Mouse (Mus musculus): ENCODE measurements at regions not wholly inside any gene's neighbourhood (a gene's known extent, or its start where the extent isn't known, plus 50 kb on each side); places are given as distances from the start of the nearest gene placed in this dataset.
A peak's percentile ranks its signal among the peaks of the same experiment; 100 is the strongest.

- no peak for DNase-seq (ENCODE audit: low spot score in 2 of 2)
Observed at GRCm38 (mm10) chr5:41476001-41476400, 232.0 kb downstream of the Rab28 start.

GRCm38 (mm10) chr5:41445512-41446005 is 262.4 kb downstream of the Rab28 start:
- DNase-seq (ENCODE audit: low spot score in 2 of 2), result no peak

- no peak for DNase-seq (ENCODE audit: low spot score in 2 of 2)
Observed at GRCm38 (mm10) chr5:41441081-41441480, 266.9 kb downstream of the Rab28 start.

GRCm38 (mm10) chr5:41419121-41419874 is 288.7 kb downstream of the Rab28 start:
- peak; percentile 8 to 14 for DNase-seq (ENCODE audit: low spot score in 2 of 2)

- no peak for DNase-seq (ENCODE audit: low spot score in 2 of 2)
Observed at GRCm38 (mm10) chr5:41409070-41409668, 298.8 kb downstream of the Rab28 start.

- DNase-seq (ENCODE audit: low spot score in 2 of 2), result no peak
Observed at GRCm38 (mm10) chr5:41392802-41393234, 315.1 kb downstream of the Rab28 start.

GRCm38 (mm10) chr5:41392137-41392554 is 315.8 kb downstream of the Rab28 start:
- DNase-seq (ENCODE audit: low spot score in 2 of 2), result no peak

- DNase-seq (ENCODE audit: low spot score in 2 of 2), result no peak
Observed at GRCm38 (mm10) chr5:41373409-41373808, 334.5 kb downstream of the Rab28 start.

- no peak for DNase-seq (ENCODE audit: low spot score in 2 of 2)
Observed at GRCm38 (mm10) chr5:41371461-41371860, 336.5 kb downstream of the Rab28 start.

- DNase-seq (ENCODE audit: low spot score in 2 of 2), result no peak
Observed at GRCm38 (mm10) chr5:41370356-41370755, 337.6 kb downstream of the Rab28 start.

- DNase-seq (ENCODE audit: low spot score in 2 of 2), result no peak
Observed at GRCm38 (mm10) chr5:41369907-41370306, 338.1 kb downstream of the Rab28 start.

GRCm38 (mm10) chr5:41365883-41366282 is 342.1 kb downstream of the Rab28 start:
- no peak for DNase-seq (ENCODE audit: low spot score in 2 of 2)

- DNase-seq (ENCODE audit: low spot score in 2 of 2), result peak; percentile 4 to 6
Observed at GRCm38 (mm10) chr5:41348410-41348821, 359.5 kb downstream of the Rab28 start.

GRCm38 (mm10) chr5:41347416-41347815 is 360.5 kb downstream of the Rab28 start:
- DNase-seq (ENCODE audit: low spot score in 2 of 2), result no peak

- DNase-seq (ENCODE audit: low spot score in 2 of 2), result no peak
Observed at GRCm38 (mm10) chr5:41340581-41340980, 367.4 kb downstream of the Rab28 start.

GRCm38 (mm10) chr5:41296440-41296839 is 411.5 kb downstream of the Rab28 start:
- DNase-seq (ENCODE audit: low spot score in 2 of 2), result no peak

GRCm38 (mm10) chr5:41266731-41267130 is 441.2 kb downstream of the Rab28 start:
- DNase-seq (ENCODE audit: low spot score in 2 of 2), result no peak

- DNase-seq (ENCODE audit: low spot score in 2 of 2), result no peak
Observed at GRCm38 (mm10) chr5:41266317-41266716, 441.6 kb downstream of the Rab28 start.

GRCm38 (mm10) chr5:41261654-41262237 is 446.2 kb downstream of the Rab28 start:
- DNase-seq (ENCODE audit: low spot score in 2 of 2), result no peak

All from gastrocnemius, adult 8-10 months (tissue).